Mouse (Mus musculus) heart, postnatal 25 days (tissue): ENCODE results near the gene Vps25. TPM values are rescaled to one million over a fixed set of nuclear protein-coding genes. Genes with fewer than 3 reads are reported as not detected.

Experiments used
- DNase-seq: peaks from one replicate; pipeline ENCODE4 v3.0.0; 2022; ENCODE audit warnings: low spot score
- intact Hi-C: fragments of 180-260 bp; cut with DNase I; formaldehyde crosslinking; loops from one replicate; pipeline ENCODE4 v1.15.1; 2025
- total RNA-seq, 2 experiments: library from RNA; stranded (reverse); gene quantifications; 2 replicates each; pipeline ENCODE4 v1.2.3; 2021

Vps25 gene
- total RNA-seq, 2 experiments from 2014 or later = 78.2 to 85.0 TPM

GRCm38 (mm10) chr11:101236782-101237181, 16.7 kb upstream of the Vps25 start:
- intact Hi-C loops = no loop called here
- no peak for DNase-seq

GRCm38 (mm10) chr11:101238071-101238647, 15.3 kb upstream of the Vps25 start:
- intact Hi-C loops = no loop called here
- DNase-seq = no peak

- intact Hi-C loops = no loop called here
- DNase-seq = peak; percentile 65
Measured at GRCm38 (mm10) chr11:101245071-101245470, 8.4 kb upstream of the Vps25 start.

- peak; percentile 75 for DNase-seq
- intact Hi-C loops = loop anchor here (1.0 kb wide), 1 partner anchor 15 kb away; no protein-coding TSS in a partner anchor
Measured at GRCm38 (mm10) chr11:101245855-101246701, 7.4 kb upstream of the Vps25 start, which contains the start of gene Ramp2. Gene Ramp2, plus strand, starts transcription at chr11:101246028.

GRCm38 (mm10) chr11:101246702-101247012, 6.8 kb upstream of the Vps25 start:
- intact Hi-C loops = loop anchor here (1.0 kb wide), 1 partner anchor 15 kb away; no protein-coding TSS in a partner anchor
- DNase-seq = no peak

DNA sequence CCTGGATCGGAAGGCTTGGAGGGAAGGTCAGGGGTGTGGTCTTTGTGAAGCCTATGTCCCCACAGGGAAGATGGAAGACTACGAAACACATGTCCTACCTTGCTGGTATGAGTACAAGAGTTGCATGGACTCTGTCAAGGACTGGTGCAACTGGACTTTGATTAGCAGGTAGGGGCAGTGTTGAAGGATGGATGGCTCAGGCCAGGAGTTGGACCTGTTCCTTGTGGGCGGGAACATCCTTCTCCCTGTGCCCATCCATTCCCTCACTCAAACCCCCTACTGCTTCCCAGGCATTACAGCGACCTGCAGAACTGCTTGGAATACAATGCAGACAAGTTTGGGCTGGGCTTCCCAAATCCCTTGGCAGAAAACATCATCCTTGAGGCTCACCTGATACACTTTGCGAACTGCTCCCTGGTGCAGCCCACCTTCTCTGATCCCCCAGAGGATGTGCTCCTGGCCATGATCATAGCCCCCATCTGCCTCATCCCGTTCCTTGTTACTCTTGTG, 5.9 kb upstream of the Vps25 start:
- intact Hi-C loops = loop anchor here (1.0 kb wide), 1 partner anchor 35 kb away; no protein-coding TSS in a partner anchor
- DNase-seq = no peak

GRCm38 (mm10) chr11:101248258-101248994, 5.1 kb upstream of the Vps25 start:
- DNase-seq = peak; percentile 67
- intact Hi-C loops = loop anchor here (1.0 kb wide), 1 partner anchor 36 kb away; no protein-coding TSS in a partner anchor

- DNase-seq = no peak
- intact Hi-C loops = loop anchor here (5.0 kb wide), 1 partner anchor 164 kb away; the partner anchor contains the start of gene Mlx
Measured at GRCm38 (mm10) chr11:101251031-101251430, 2.5 kb upstream of the Vps25 start.

- intact Hi-C loops = loop anchor here (2.0 to 5.0 kb wide), 2 partner anchors 48 to 166 kb away; partner anchors contain the start of gene Mlx
- DNase-seq = no peak
Measured at GRCm38 (mm10) chr11:101252941-101253340, 566 bp upstream of the Vps25 start.

- intact Hi-C loops = no loop called here
- DNase-seq = no peak
Measured at GRCm38 (mm10) chr11:101255826-101256775, 2.6 kb downstream of the Vps25 start.

DNA sequence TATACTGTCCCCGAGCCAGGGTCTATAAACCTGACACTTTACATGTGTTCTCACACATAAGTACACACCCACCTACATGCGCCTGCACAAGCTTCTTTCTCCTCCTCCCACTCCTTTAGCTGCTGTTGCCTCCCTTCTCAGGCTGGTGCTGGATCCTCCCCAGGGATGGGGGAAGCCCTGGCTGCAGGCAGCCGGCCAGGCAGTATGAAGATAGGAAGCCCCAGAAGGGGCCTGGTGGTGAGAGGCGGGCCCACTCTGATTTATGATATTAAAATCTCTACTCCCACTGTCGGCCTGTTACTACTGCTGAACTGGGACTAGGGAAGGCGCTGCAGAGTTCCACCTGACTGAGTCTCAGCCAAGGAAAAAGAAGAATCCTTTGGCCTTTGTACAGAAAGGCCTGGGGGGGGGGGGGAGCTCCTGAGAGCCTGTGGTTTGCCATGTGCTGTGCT, 5.8 kb downstream of the Vps25 start:
- intact Hi-C loops = no loop called here
- DNase-seq = no peak

- peak; percentile 52 for DNase-seq
- intact Hi-C loops = loop anchor here (2.0 kb wide), 1 partner anchor 19 kb away; the partner anchor contains the start of genes Cntd1 and Coa3
Measured at GRCm38 (mm10) chr11:101259948-101260825, 6.7 kb downstream of the Vps25 start, which contains the start of gene Wnk4. Gene Wnk4, plus strand, starts transcription at chr11:101260567.

DNA sequence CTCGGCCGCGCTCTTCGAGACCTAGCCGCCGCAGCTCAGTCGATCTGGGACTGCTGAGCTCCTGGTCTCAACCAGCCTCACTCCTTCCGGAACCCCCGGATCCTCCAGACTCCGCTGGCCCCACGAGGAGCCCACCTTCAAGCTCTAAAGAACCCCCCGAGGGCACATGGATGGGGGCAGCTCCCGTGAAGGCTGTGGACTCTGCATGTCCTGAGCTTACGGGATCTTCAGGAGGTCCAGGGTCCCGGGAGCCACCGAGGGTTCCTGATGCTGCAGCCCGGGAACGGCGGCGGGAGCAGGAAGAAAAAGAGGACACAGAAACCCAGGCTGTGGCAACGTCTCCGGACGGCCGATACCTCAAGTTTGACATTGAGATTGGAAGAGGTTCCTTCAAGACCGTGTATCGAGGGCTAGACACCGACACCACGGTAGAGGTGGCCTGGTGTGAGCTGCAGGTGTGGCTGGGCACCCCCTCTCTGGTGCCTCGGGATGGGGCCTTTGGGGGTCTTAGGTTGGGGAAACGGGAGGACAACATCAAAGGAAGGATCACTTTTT, 7.4 kb downstream of the Vps25 start:
- no peak for DNase-seq
- intact Hi-C loops = loop anchor here (2.0 kb wide), 1 partner anchor 18 kb away; the partner anchor contains the start of genes Cntd1 and Coa3

DNA sequence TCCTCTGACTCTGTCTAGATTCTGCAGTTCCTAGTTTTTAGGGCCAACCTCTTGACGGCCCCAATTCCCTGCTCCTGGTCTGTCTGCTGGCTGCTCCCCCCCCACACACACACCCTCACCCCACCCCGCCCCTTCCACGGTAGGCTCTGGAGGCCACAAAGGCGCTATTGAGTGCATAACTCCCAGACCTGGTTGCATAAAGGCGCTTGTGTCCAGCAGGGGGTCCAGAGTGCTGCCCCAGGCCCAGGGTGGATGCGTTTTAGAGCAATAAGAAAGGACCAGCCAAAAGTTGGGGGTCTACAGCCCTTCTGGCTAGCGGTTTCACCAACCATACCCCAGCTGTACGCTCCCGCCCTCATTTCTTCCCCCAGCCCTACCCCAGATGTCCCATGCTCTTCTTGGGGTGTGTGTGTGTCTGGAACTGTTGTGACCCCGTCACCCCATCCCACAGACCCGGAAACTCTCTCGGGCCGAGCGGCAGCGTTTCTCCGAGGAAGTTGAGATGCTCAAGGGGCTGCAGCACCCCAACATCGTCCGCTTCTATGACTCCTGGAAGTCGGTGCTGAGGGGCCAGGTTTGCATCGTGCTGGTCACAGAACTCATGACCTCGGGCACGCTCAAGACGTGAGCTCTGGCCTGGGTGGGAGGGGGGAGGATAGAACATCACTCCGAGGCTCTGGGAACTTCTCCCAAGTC, 8.9 kb downstream of the Vps25 start:
- no peak for DNase-seq
- intact Hi-C loops = no loop called here

- intact Hi-C loops = no loop called here
- no peak for DNase-seq
Measured at GRCm38 (mm10) chr11:101263138-101263988, 9.9 kb downstream of the Vps25 start.

GRCm38 (mm10) chr11:101263989-101264280, 10.4 kb downstream of the Vps25 start:
- intact Hi-C loops = no loop called here
- DNase-seq = no peak
